Mouse (Mus musculus) myocyte (in vitro differentiated cells): ENCODE measurements at regions not wholly inside any gene's neighbourhood (a gene's known extent, or its start where the extent isn't known, plus 50 kb on each side); places are given as distances from the start of the nearest gene placed in this dataset.

Experiments used
- H3K27me3 ChIP-seq: one replicate; pipeline ENCODE4 v1.6.1; 2011; ENCODE audit not compliant: control insufficient read depth, insufficient read depth, insufficient read length
- H3K36me3 ChIP-seq: one replicate; pipeline ENCODE4 v1.6.1; 2011; ENCODE audit not compliant: control insufficient read depth, insufficient read depth
- H3K4me2 ChIP-seq: one replicate; pipeline ENCODE4 v1.6.1; 2011; ENCODE audit warnings: low read depth, control low read depth
- H3K4me3 ChIP-seq: one replicate; pipeline ENCODE4 v1.5.1; 2011; ENCODE audit warnings: mild to moderate bottlenecking, control low read depth, moderate library complexity
- H3K79me2 ChIP-seq: one replicate; pipeline ENCODE4 v1.6.1; 2011; ENCODE audit not compliant: control insufficient read depth, insufficient read depth
- H3ac ChIP-seq: one replicate; pipeline ENCODE4 v1.6.1; 2011; ENCODE audit not compliant: control insufficient read depth, insufficient read length
- CEBPB ChIP-seq: IDR thresholded peaks from 2 replicates; pipeline ENCODE4 v1.6.1; 2011; ENCODE audit warnings: mild to moderate bottlenecking, moderate library complexity; ENCODE audit not compliant: poor library complexity, insufficient read depth, severe bottlenecking
- E2F4 ChIP-seq: IDR thresholded peaks from one replicate; pipeline ENCODE4 v1.6.1; 2011; ENCODE audit warnings: mild to moderate bottlenecking, control low read depth, moderate library complexity; ENCODE audit not compliant: insufficient read depth
- MAX ChIP-seq: IDR thresholded peaks from one replicate; pipeline ENCODE4 v1.6.1; 2011; ENCODE audit warnings: low read depth, mild to moderate bottlenecking, control low read depth
- MYOD1 ChIP-seq, 3 experiments: IDR thresholded peaks; one replicate each; pipeline ENCODE4 v1.6.1; 2011; ENCODE audit warnings: control low read depth in 2 of 3, low read depth in 2 of 3, mild to moderate bottlenecking in 2 of 3, moderate library complexity in 1 of 3; ENCODE audit not compliant: insufficient read length in 2 of 3, control insufficient read depth in 1 of 3
- MYOG ChIP-seq, 3 experiments: IDR thresholded peaks; one replicate each; pipeline ENCODE4 v1.6.1; 2011; ENCODE audit warnings: control low read depth in 2 of 3, low read depth in 2 of 3, mild to moderate bottlenecking in 2 of 3; ENCODE audit not compliant: insufficient read length in 2 of 3, control insufficient read depth in 1 of 3, insufficient read depth in 1 of 3
- POLR2A ChIP-seq: IDR thresholded peaks from one replicate; pipeline ENCODE4 v1.6.1; 2011; ENCODE audit warnings: low read depth, mild to moderate bottlenecking, control low read depth, moderate library complexity; ENCODE audit not compliant: insufficient read length
- POLR2AphosphoS2 ChIP-seq: IDR thresholded peaks from one replicate; pipeline ENCODE4 v1.6.1; 2011; ENCODE audit warnings: low read depth, control low read depth; ENCODE audit not compliant: insufficient read length
- REST ChIP-seq: IDR thresholded peaks from one replicate; pipeline ENCODE4 v1.6.1; 2011; ENCODE audit warnings: mild to moderate bottlenecking, control low read depth, moderate library complexity; ENCODE audit not compliant: insufficient read depth, insufficient read length
- SRF ChIP-seq: IDR thresholded peaks from one replicate; pipeline ENCODE4 v1.6.1; 2011; ENCODE audit warnings: low read depth; ENCODE audit not compliant: control insufficient read depth, insufficient read length
- TCF12 ChIP-seq: IDR thresholded peaks from one replicate; pipeline ENCODE4 v1.6.1; 2011; ENCODE audit warnings: mild to moderate bottlenecking, control low read depth; ENCODE audit not compliant: poor library complexity, insufficient read depth, severe bottlenecking
- TCF3 ChIP-seq: IDR thresholded peaks from one replicate; pipeline ENCODE4 v1.6.1; 2011; ENCODE audit warnings: low read depth, control low read depth; ENCODE audit not compliant: insufficient read length
- USF1 ChIP-seq: IDR thresholded peaks from one replicate; pipeline ENCODE4 v1.6.1; 2011; ENCODE audit warnings: low read depth, mild to moderate bottlenecking, control low read depth, moderate library complexity

- H3K36me3 ChIP-seq: no peaks in the 10 kb centered on the region
- no peak overlapping the region for H3ac ChIP-seq
- TF ChIP-seq POLR2A: no peak
- no peak for TF ChIP-seq CEBPB
- TF ChIP-seq E2F4: no peak
- TF ChIP-seq USF1: no peak
- no peak for TF ChIP-seq TCF3
- TF ChIP-seq MYOD1 (IDR thresholded peaks at IDR 0.05; ENCODE audit: control insufficient read depth in 1 of 3, insufficient read length in 2 of 3, low read depth in 2 of 3): no peak
- TF ChIP-seq SRF: no peak
- no peak for TF ChIP-seq POLR2AphosphoS2
- no peak for TF ChIP-seq MAX
- TF ChIP-seq TCF12: no peak
- no peak for TF ChIP-seq REST
- H3K79me2 ChIP-seq: no peaks in the 10 kb centered on the region
- no peaks in the 10 kb centered on the region for H3K27me3 ChIP-seq
- no peak overlapping the region for H3K4me3 ChIP-seq
- no peak overlapping the region for H3K4me2 ChIP-seq
These were observed 261.1 kb downstream of the Dysf start for GRCm38 (mm10) chr6:84269478-84269877.

GRCm38 (mm10) chr6:84269023-84269422 is 260.6 kb downstream of the Dysf start:
- TF ChIP-seq POLR2A (no peak), SRF (no peak), MAX (no peak), REST (no peak), MYOD1 (IDR thresholded peaks at IDR 0.05; ENCODE audit: control insufficient read depth in 1 of 3, insufficient read length in 2 of 3, low read depth in 2 of 3) (no peak), TCF3 (no peak)
- Histone ChIP-seq H3ac (no peak overlapping the region), H3K79me2 (no peaks in the 10 kb centered on the region), H3K27me3 (no peaks in the 10 kb centered on the region), H3K36me3 (no peaks in the 10 kb centered on the region), H3K4me2 (no peak overlapping the region), H3K4me3 (no peak overlapping the region)

- H3K4me2 ChIP-seq: no peak overlapping the region
- TF ChIP-seq E2F4: no peak
- TF ChIP-seq REST: no peak
- TF ChIP-seq MYOD1 (IDR thresholded peaks at IDR 0.05; ENCODE audit: control insufficient read depth in 1 of 3, insufficient read length in 2 of 3, low read depth in 2 of 3): no peak
- TF ChIP-seq MYOG (IDR thresholded peaks at IDR 0.05; ENCODE audit: control insufficient read depth in 1 of 3, insufficient read depth in 1 of 3, insufficient read length in 2 of 3, low read depth in 2 of 3): no peak
- TF ChIP-seq USF1: no peak
- TF ChIP-seq MAX: no peak
- TF ChIP-seq CEBPB: no peak
- no peak for TF ChIP-seq SRF
- TF ChIP-seq TCF3: no peak
- no peak for TF ChIP-seq POLR2AphosphoS2
- no peak for TF ChIP-seq POLR2A
- no peak for TF ChIP-seq TCF12
- H3K36me3 ChIP-seq: no peaks in the 10 kb centered on the region
- H3K27me3 ChIP-seq: no peaks in the 10 kb centered on the region
- H3K4me3 ChIP-seq: no peak overlapping the region
- no peak overlapping the region for H3ac ChIP-seq
- H3K79me2 ChIP-seq: no peaks in the 10 kb centered on the region
These were observed 259.7 kb downstream of the Dysf start for GRCm38 (mm10) chr6:84268111-84268510.

DNA sequence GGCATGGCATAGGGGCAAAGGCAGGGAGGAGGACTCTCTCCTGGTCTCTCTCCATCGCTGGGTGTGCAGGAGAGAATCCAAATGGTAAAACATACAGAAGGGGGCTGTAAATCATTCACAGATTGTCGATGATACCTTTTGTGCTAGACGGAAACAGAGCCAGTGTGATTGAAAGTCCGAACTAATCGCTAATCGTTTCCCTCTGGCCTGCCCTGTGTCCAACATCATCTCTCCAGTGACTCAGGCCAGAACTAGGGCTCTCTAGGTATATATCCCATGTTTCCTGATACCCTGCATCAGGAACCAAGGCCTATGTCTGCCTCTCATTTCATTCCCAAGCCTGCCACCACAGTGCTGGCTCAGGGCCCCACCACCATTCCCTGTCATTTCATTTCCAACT is 259.1 kb downstream of the Dysf start:
- no peak overlapping the region for H3K4me3 ChIP-seq
- H3K27me3 ChIP-seq: no peaks in the 10 kb centered on the region
- TF ChIP-seq POLR2A (no peak), SRF (no peak)

DNA sequence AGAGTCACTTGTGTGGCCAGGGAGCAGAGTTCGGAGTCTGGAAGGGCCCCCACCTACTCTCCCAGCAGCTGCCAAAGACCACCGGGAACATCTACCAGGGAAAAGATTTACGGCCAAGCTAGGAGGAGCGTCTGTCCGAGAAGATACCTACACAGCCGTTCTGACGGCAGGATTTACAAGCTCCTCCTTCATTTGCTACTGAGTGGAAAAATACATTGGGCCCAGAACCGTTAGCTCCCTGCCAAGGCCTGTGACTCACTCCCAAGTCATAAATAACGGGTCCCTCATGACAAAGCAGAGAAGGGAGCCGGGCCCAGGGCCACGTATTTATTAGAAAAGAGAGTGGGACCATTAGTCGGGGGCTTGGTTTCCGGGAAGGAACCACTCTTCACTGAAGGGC is 258.3 kb downstream of the Dysf start:
- no peaks in the 10 kb centered on the region for H3K36me3 ChIP-seq
- TF ChIP-seq E2F4: no peak
- H3K4me2 ChIP-seq: peak overlapping the region; percentile 51
- H3K79me2 ChIP-seq: no peaks in the 10 kb centered on the region
- H3K27me3 ChIP-seq: no peaks in the 10 kb centered on the region
- H3K4me3 ChIP-seq: no peak overlapping the region
- H3ac ChIP-seq: no peak overlapping the region

More for the DNA sequence above, 259.1 kb downstream of the Dysf start:
- Histone ChIP-seq H3K4me2 (no peak overlapping the region), H3ac (no peak overlapping the region), H3K79me2 (no peaks in the 10 kb centered on the region), H3K36me3 (no peaks in the 10 kb centered on the region)

GRCm38 (mm10) chr6:84264681-84265080 is 256.3 kb downstream of the Dysf start:
- no peak overlapping the region for H3K4me2 ChIP-seq
- no peak overlapping the region for H3K4me3 ChIP-seq
- H3K36me3 ChIP-seq: no peaks in the 10 kb centered on the region
- H3ac ChIP-seq: no peak overlapping the region
- H3K79me2 ChIP-seq: no peaks in the 10 kb centered on the region
- TF ChIP-seq MYOG (IDR thresholded peaks at IDR 0.05; ENCODE audit: control insufficient read depth in 1 of 3, insufficient read depth in 1 of 3, insufficient read length in 2 of 3, low read depth in 2 of 3) (no peak), CEBPB (no peak), REST (no peak), E2F4 (no peak), USF1 (no peak), MYOD1 (IDR thresholded peaks at IDR 0.05; ENCODE audit: control insufficient read depth in 1 of 3, insufficient read length in 2 of 3, low read depth in 2 of 3) (no peak), POLR2AphosphoS2 (no peak), MAX (no peak), POLR2A (no peak), TCF12 (no peak), SRF (no peak), TCF3 (no peak)
- no peaks in the 10 kb centered on the region for H3K27me3 ChIP-seq
